Mouse (Mus musculus) small intestine, adult 2 months (tissue): ENCODE results near the gene Cxcr5.

Source experiments
- CTCF ChIP-seq: fragments of 200-500 bp; IDR thresholded peaks from 2 replicates; pipeline ENCODE4 v1.5.1; 2012; ENCODE audit warnings: low read depth, mild to moderate bottlenecking, control low read depth, inconsistent platforms, low read length, moderate library complexity, mixed read lengths; ENCODE audit not compliant: insufficient replicate concordance, insufficient read length; ENCODE audit errors: extremely low read depth
- POLR2A ChIP-seq: fragments of 200-500 bp; IDR thresholded peaks from 2 replicates; pipeline ENCODE4 v1.6.1; 2012; ENCODE audit warnings: low read depth, mild to moderate bottlenecking, control low read depth, inconsistent platforms, low read length, moderate library complexity

GRCm38 (mm10) chr9:44573306-44573705 is 11.6 kb upstream of the Cxcr5 start:
- TF ChIP-seq CTCF (no peak), POLR2A (no peak)
